Mouse (Mus musculus) erythroid progenitor cell, adult 5-6 weeks (primary cell): ENCODE measurements around the gene Gnat2. TPM values are rescaled to one million over a fixed set of nuclear protein-coding genes. Genes with fewer than 3 reads are reported as not detected.

Experiments used
- ATAC-seq: replicated peaks from 2 replicates; pipeline ENCODE4 v1.8.0; 2016; ENCODE audit warnings: moderate number of reproducible peaks, mild to moderate bottlenecking, moderate TSS enrichment, inconsistent platforms; ENCODE audit not compliant: poor library complexity, low FRiP score, severe bottlenecking
- total RNA-seq, 2 experiments: library from RNA; stranded (forward) in 1 of 2; stranded (reverse) in 1 of 2; fragments of 150-400 nt in 1 of 2; fragments of 186-747, 209-891 nt in 1 of 2; gene quantifications; 2 replicates each; pipeline versions ENCODE4 v1.2.3 to v1.2.4; 2015 to 2017; ENCODE audit warnings: low replicate concordance in 2 of 2

The Gnat2 gene
- total RNA-seq, 2 experiments from 2014 or later: not detected

- no peak for ATAC-seq
Observed at GRCm38 (mm10) chr3:108083904-108084407, 8.6 kb upstream of the Gnat2 start.

GRCm38 (mm10) chr3:108084767-108085270 is 7.8 kb upstream of the Gnat2 start:
- ATAC-seq: no peak

GRCm38 (mm10) chr3:108085281-108085720 is 7.3 kb upstream of the Gnat2 start:
- peak; percentile 50 for ATAC-seq

- no peak for ATAC-seq
Observed at GRCm38 (mm10) chr3:108085721-108086469, 6.7 kb upstream of the Gnat2 start.

GRCm38 (mm10) chr3:108086470-108086979 is 6.1 kb upstream of the Gnat2 start, which contains the start of gene Ampd2:
TSS of gene Ampd2 (minus strand) at chr3:108086651.
- ATAC-seq: peak; percentile 55; the same call in 1 of the 2 replicates

GRCm38 (mm10) chr3:108087329-108087728 is 5.3 kb upstream of the Gnat2 start:
- no peak for ATAC-seq

GRCm38 (mm10) chr3:108088842-108089380 is 3.7 kb upstream of the Gnat2 start:
- ATAC-seq: no peak

- no peak for ATAC-seq
Observed at GRCm38 (mm10) chr3:108089916-108090315, 2.7 kb upstream of the Gnat2 start.

- no peak for ATAC-seq
Observed at GRCm38 (mm10) chr3:108090561-108090960, 2.0 kb upstream of the Gnat2 start.

- ATAC-seq: no peak
Observed at GRCm38 (mm10) chr3:108092030-108092429, 559 bp upstream of the Gnat2 start.

- ATAC-seq: no peak
Observed at GRCm38 (mm10) chr3:108093306-108093705, 717 bp downstream of the Gnat2 start.

GRCm38 (mm10) chr3:108094146-108094545 is 1.6 kb downstream of the Gnat2 start:
- ATAC-seq: no peak

GRCm38 (mm10) chr3:108094976-108095760 is 2.6 kb downstream of the Gnat2 start:
- no peak for ATAC-seq

- 0 out of 2 replicates have a peak, but pooled peaks have one; percentile 37 for ATAC-seq
Observed at GRCm38 (mm10) chr3:108096226-108096625, 3.6 kb downstream of the Gnat2 start.

GRCm38 (mm10) chr3:108096726-108097125 is 4.1 kb downstream of the Gnat2 start:
- ATAC-seq: peak; percentile 73

GRCm38 (mm10) chr3:108097656-108098055 is 5.1 kb downstream of the Gnat2 start:
- ATAC-seq: peak; percentile 37; the same call in 1 of the 2 replicates

GRCm38 (mm10) chr3:108098316-108098715 is 5.7 kb downstream of the Gnat2 start:
- peak; percentile 46; the same call in 1 of the 2 replicates for ATAC-seq

- no peak for ATAC-seq
Observed at GRCm38 (mm10) chr3:108101594-108101993, 9.0 kb downstream of the Gnat2 start.

GRCm38 (mm10) chr3:108102075-108102474 is 9.5 kb downstream of the Gnat2 start:
- no peak for ATAC-seq

GRCm38 (mm10) chr3:108105281-108105680 is 12.7 kb downstream of the Gnat2 start:
- no peak for ATAC-seq
